Comparison of ENCODE assay signal across 8 mouse cellular contexts in the genomic region with DNA sequence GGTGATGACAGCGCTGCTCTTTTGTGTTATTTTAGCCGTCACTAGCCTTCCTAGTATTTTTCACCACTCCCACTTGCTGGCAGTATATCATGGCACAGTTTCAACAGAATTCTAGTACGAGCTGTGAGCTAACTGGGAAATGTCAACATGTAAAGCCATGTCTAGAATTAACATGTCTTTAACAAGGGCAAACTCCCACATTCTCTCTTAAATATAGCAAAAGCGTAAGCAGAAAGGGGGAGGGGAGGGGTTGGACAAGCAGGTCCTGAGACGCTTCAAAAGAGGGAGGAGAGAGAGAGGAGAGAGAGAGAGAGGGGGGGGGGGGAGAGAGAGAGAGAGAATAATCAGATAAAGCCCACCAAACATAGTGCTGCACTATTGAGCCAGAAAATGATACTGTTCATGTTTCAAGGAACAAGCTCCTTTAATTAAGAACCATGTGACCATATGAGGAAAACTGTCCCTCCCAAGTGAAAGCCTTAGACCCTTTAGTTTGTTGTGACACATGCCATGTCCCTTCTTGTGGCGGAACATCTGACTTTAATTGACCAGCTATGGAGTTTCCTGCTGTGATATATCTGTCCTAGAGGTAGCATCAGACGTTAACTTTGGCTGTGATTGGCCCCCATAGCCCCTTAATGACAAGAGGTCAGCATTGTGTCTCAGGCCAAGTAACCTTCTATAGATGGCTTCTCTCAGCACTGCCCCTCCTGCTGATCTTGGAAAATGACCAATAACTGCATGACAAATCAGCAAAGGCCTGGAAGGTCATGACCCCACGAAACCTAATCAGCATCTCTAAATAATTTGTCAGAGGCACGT.
DNase-seq lines count a peak whose midpoint lies in the region; ATAC-seq lines count a peak whose summit lies in the region.

No protein-coding gene starts in this region.

- no peak overlapping the region for H3K4me3 ChIP-seq in limb, embryonic 11.5 days (ENCODE audit: low read depth, low read length)
- H3K4me3 ChIP-seq in limb, embryonic 10.5 days, result no peak overlapping the region
- H3K4me3 ChIP-seq in embryonic facial prominence, embryonic 11.5 days (ENCODE audit: low read depth, low read length), result no peak overlapping the region
- H3K4me3 ChIP-seq in hindbrain, embryonic 16.5 days (ENCODE audit: low read length), result no peak overlapping the region
- H3K4me3 ChIP-seq in neural tube, embryonic 14.5 days (ENCODE audit: low read depth, low read length), result no peak overlapping the region

- peak; percentile 44 for DNase-seq in limb, embryonic 11.5 days (ENCODE audit: low spot score)
- DNase-seq in limb, embryonic 10.5 days (ENCODE audit: low spot score), result no peak
- DNase-seq in embryonic facial prominence, embryonic 11.5 days (ENCODE audit: low spot score), result peak; percentile 53
- DNase-seq in testis, postnatal 10 days (ENCODE audit: low spot score), result no peak

- no peak overlapping the region for H3K27ac ChIP-seq in limb, embryonic 11.5 days (replicated peaks; ENCODE audit: low read depth, low read length)
- no peak overlapping the region for H3K27ac ChIP-seq in limb, embryonic 10.5 days
- no peak overlapping the region for H3K27ac ChIP-seq in embryonic facial prominence, embryonic 11.5 days (replicated peaks; ENCODE audit: low read depth, low read length)
- H3K27ac ChIP-seq in hindbrain, embryonic 16.5 days (ENCODE audit: low read depth, low read length), result no peak overlapping the region
- no peak overlapping the region for H3K27ac ChIP-seq in neural tube, embryonic 14.5 days (ENCODE audit: low read depth, low read length)

- WGBS in limb, embryonic 11.5 days, result 20% methylated on average over 9 of the region's 9 CpGs
- 24% methylated on average over 9 of the region's 9 CpGs for WGBS in limb, embryonic 10.5 days
- 19% methylated on average over 9 of the region's 9 CpGs for WGBS in embryonic facial prominence, embryonic 11.5 days
- WGBS in hindbrain, embryonic 16.5 days, result 17% methylated on average over 9 of the region's 9 CpGs
- WGBS in neural tube, embryonic 14.5 days, result 23% methylated on average over 9 of the region's 9 CpGs

- H3K9ac ChIP-seq in limb, embryonic 11.5 days (ENCODE audit: low read length), result no peak overlapping the region
- no peak overlapping the region for H3K9ac ChIP-seq in embryonic facial prominence, embryonic 11.5 days (replicated peaks; ENCODE audit: low read length)
- H3K9ac ChIP-seq in hindbrain, embryonic 16.5 days (ENCODE audit: low read depth, low read length), result no peak overlapping the region
- no peak overlapping the region for H3K9ac ChIP-seq in neural tube, embryonic 14.5 days (replicated peaks; ENCODE audit: low read depth, low read length)

- peaks cover 8% of the 10 kb centered on the region for H3K27me3 ChIP-seq in limb, embryonic 11.5 days (ENCODE audit: control insufficient read depth, insufficient read depth, low read length)
- peaks cover 61% of the 10 kb centered on the region for H3K27me3 ChIP-seq in limb, embryonic 10.5 days (ENCODE audit: low read depth, poor library complexity, severe bottlenecking)
- no peaks in the 10 kb centered on the region for H3K27me3 ChIP-seq in embryonic facial prominence, embryonic 11.5 days (ENCODE audit: control insufficient read depth, insufficient read depth, low read length)
- H3K27me3 ChIP-seq in hindbrain, embryonic 16.5 days (replicated peaks; ENCODE audit: control insufficient read depth, insufficient read depth, low read length), result peaks cover 2% of the 10 kb centered on the region; the same call in 1 of the 2 replicates
- no peaks in the 10 kb centered on the region for H3K27me3 ChIP-seq in neural tube, embryonic 14.5 days (ENCODE audit: control insufficient read depth, insufficient read depth, low read length)

- H3K4me2 ChIP-seq in limb, embryonic 11.5 days (ENCODE audit: low read depth, severe bottlenecking), result no peak overlapping the region
- no peak overlapping the region for H3K4me2 ChIP-seq in embryonic facial prominence, embryonic 11.5 days (ENCODE audit: low read depth, low read length)
- H3K4me2 ChIP-seq in hindbrain, embryonic 16.5 days (ENCODE audit: low read length), result peak overlapping the region; percentile 43
- peak overlapping the region; percentile 21; the same call in 1 of the 2 replicates for H3K4me2 ChIP-seq in neural tube, embryonic 14.5 days (ENCODE audit: low read depth, low read length)

- H3K4me1 ChIP-seq in limb, embryonic 11.5 days (ENCODE audit: control insufficient read depth, insufficient read depth, low read length), result 0 out of 2 replicates have a peak, but pooled peaks cover 4% of the 10 kb centered on the region
- H3K4me1 ChIP-seq in limb, embryonic 10.5 days, result peaks cover 25% of the 10 kb centered on the region
- peaks cover 4% of the 10 kb centered on the region; the same call in 1 of the 2 replicates for H3K4me1 ChIP-seq in embryonic facial prominence, embryonic 11.5 days (ENCODE audit: control insufficient read depth, insufficient read depth, low read length)
- H3K4me1 ChIP-seq in hindbrain, embryonic 16.5 days (ENCODE audit: control insufficient read depth, insufficient read depth, low read depth, low read length), result no peaks in the 10 kb centered on the region
- H3K4me1 ChIP-seq in neural tube, embryonic 14.5 days (ENCODE audit: control insufficient read depth, insufficient read depth, low read length), result no peaks in the 10 kb centered on the region

- H3K36me3 ChIP-seq in limb, embryonic 11.5 days (ENCODE audit: control insufficient read depth, insufficient read depth, low read length), result no peaks in the 10 kb centered on the region
- no peaks in the 10 kb centered on the region for H3K36me3 ChIP-seq in limb, embryonic 10.5 days
- H3K36me3 ChIP-seq in embryonic facial prominence, embryonic 11.5 days (replicated peaks; ENCODE audit: control insufficient read depth, insufficient read depth, low read depth, low read length), result no peaks in the 10 kb centered on the region
- no peaks in the 10 kb centered on the region for H3K36me3 ChIP-seq in hindbrain, embryonic 16.5 days (ENCODE audit: control insufficient read depth, insufficient read depth, low read length)
- no peaks in the 10 kb centered on the region for H3K36me3 ChIP-seq in neural tube, embryonic 14.5 days (ENCODE audit: control insufficient read depth, insufficient read depth, low read length)

- no peak for ATAC-seq in limb, embryonic 11.5 days (ENCODE audit: insufficient number of reproducible peaks, low FRiP score, low TSS enrichment, low read depth)
- peak; percentile 44; the same call in 1 of the 2 replicates for ATAC-seq in embryonic facial prominence, embryonic 11.5 days (replicated peaks; ENCODE audit: insufficient number of reproducible peaks, low FRiP score, low TSS enrichment, low read depth)
- no peak for ATAC-seq in hindbrain, embryonic 16.5 days
- ATAC-seq in neural tube, embryonic 14.5 days (ENCODE audit: low read depth), result no peak
- ATAC-seq in erythroblast, adult 5-6 weeks (replicated peaks; ENCODE audit: low FRiP score, poor library complexity, severe bottlenecking), result no peak
- no peak for ATAC-seq in megakaryocyte-erythroid progenitor cell, adult 5-6 weeks (replicated peaks; ENCODE audit: low FRiP score, low TSS enrichment, poor library complexity, severe bottlenecking)

- H3K9me3 ChIP-seq in limb, embryonic 11.5 days (ENCODE audit: control insufficient read depth, low read length), result no peaks in the 10 kb centered on the region
- H3K9me3 ChIP-seq in limb, embryonic 10.5 days (replicated peaks), result no peaks in the 10 kb centered on the region
- no peaks in the 10 kb centered on the region for H3K9me3 ChIP-seq in embryonic facial prominence, embryonic 11.5 days (replicated peaks; ENCODE audit: control insufficient read depth, low read length)
- no peaks in the 10 kb centered on the region for H3K9me3 ChIP-seq in hindbrain, embryonic 16.5 days (ENCODE audit: control insufficient read depth, low read length)
- no peaks in the 10 kb centered on the region for H3K9me3 ChIP-seq in neural tube, embryonic 14.5 days (ENCODE audit: control insufficient read depth, low read length)

Comparison
In these comparisons a context has a peak if more than half of its experiments do, and no peak if none do; other contexts are left out.
1. DNase-seq: peak in limb, embryonic 11.5 days (single experiment) and embryonic facial prominence, embryonic 11.5 days (single experiment); none in limb, embryonic 10.5 days (single experiment) and testis, postnatal 10 days (single experiment).
2. H3K4me2 ChIP-seq: peak in hindbrain, embryonic 16.5 days (single experiment) and neural tube, embryonic 14.5 days (single experiment); none in limb, embryonic 11.5 days (single experiment) and embryonic facial prominence, embryonic 11.5 days (single experiment).